8 mouse cellular contexts compared by ENCODE assay signal in the genomic region with DNA sequence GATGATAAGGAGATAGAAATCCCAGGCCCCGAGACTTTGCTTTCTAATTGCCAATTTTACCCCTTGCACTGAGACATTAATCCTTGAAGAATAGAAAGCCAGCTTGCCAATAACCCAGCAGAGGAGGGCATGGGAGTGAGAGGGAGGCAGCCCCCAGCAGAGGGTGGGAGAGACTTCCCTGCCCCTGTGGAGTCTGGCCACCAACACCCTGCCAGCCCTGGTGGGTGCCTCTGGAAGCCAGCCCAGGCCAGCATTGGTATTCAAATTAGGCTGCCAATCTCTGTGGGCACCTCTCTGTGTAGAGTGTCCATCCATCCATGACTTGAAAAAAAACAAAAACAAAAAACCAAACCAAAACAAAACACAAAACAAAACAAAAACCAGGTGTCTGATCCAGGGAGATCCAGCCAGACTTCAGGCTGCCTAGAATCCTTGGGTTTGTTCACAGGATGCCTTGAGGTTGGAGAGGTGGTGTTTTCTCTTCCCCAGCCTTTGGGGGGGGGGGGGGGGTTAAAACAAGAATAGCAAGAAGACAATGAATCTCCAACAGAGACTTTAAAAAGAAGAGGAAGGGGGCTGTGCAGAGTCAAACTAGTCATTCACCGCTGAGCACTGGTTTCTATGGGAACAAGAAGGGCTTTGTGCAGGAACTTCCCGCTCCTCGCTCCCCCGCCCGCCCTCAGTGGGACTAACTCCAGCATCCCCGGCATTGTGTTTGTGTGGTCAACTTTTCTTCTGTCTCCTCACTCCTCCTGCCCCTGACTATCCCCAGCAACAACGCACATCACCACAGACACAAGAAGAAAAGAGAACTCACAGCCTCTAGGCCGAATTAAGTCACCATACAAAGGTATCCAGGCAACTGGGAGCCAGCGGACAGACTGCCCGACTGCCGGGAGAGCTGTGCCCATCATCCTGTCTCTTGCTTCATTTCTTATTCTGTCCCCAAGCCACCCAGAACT.
DNase-seq lines count a peak whose midpoint lies in the region; ATAC-seq lines count a peak whose summit lies in the region.

No protein-coding gene starts in this region.

- H3K36me3 ChIP-seq in stomach, embryonic 15.5 days, result no peaks in the 10 kb centered on the region

- no peak for ATAC-seq in cerebellum, adult (ENCODE audit: insufficient number of reproducible peaks, low FRiP score, low TSS enrichment)
- ATAC-seq in stomach, embryonic 15.5 days (ENCODE audit: insufficient read depth, low FRiP score, low read depth), result peak; percentile 31; the same call in 1 of the 2 replicates

- peaks cover 3% of the 10 kb centered on the region; the same call in 1 of the 2 replicates for H3K4me1 ChIP-seq in stomach, embryonic 15.5 days

- H3K9me3 ChIP-seq in stomach, embryonic 15.5 days, result no peaks in the 10 kb centered on the region

- H3K9ac ChIP-seq in stomach, embryonic 15.5 days, result no peak overlapping the region

- 15% methylated on average over 12 of the region's 12 CpGs for WGBS in stomach, embryonic 15.5 days

- peak; percentile 51 for DNase-seq in cerebellum, adult 11-12 months
- peak; percentile 66 to 74 for DNase-seq in cerebellum, postnatal 14 days
- peak; percentile 39 to 55 for DNase-seq in frontal cortex, postnatal 25 days (ENCODE audit: low spot score in 2 of 2)
- DNase-seq in layer of hippocampus, adult 18-20 months (ENCODE audit: low spot score in 2 of 2), result peak; percentile 64 to 85
- DNase-seq in lung, postnatal 14 days, result peak; percentile 52
- no peak for DNase-seq in thymus, postnatal 4 days

- no peaks in the 10 kb centered on the region for H3K27me3 ChIP-seq in stomach, embryonic 15.5 days (replicated peaks)

- H3K4me2 ChIP-seq in stomach, embryonic 15.5 days, result peak overlapping the region; percentile 44

- no peak overlapping the region for H3K4me3 ChIP-seq in stomach, embryonic 15.5 days (replicated peaks)

- no peak overlapping the region for H3K27ac ChIP-seq in stomach, embryonic 15.5 days
